Comparison of ENCODE assay signal across 8 mouse cellular contexts in genomic region chr10:24754251-24754835, GRCm38 (mm10). TPM values are rescaled to one million over a fixed set of nuclear protein-coding genes. Genes with fewer than 3 reads are reported as not detected.
DNase-seq lines count a peak whose midpoint lies in the region; ATAC-seq and TF ChIP-seq lines count a peak whose summit lies in the region.

No protein-coding gene starts in this region.

- H3K36me3 ChIP-seq in liver, adult 2 months (ENCODE audit: control insufficient read depth, insufficient read depth, low read length), result no peaks in the 10 kb centered on the region
- H3K36me3 ChIP-seq in intestine, embryonic 15.5 days, result no peaks in the 10 kb centered on the region
- no peaks in the 10 kb centered on the region for H3K36me3 ChIP-seq in midbrain, embryonic 14.5 days (ENCODE audit: control insufficient read depth, insufficient read depth, low read length)

- H3K27ac ChIP-seq in liver, adult 2 months (replicated peaks; ENCODE audit: insufficient read depth, low read depth, low read length), result no peak overlapping the region
- H3K27ac ChIP-seq in cortical plate, adult 2 months (ENCODE audit: insufficient read depth, low read length), result no peak overlapping the region
- peak overlapping the region; percentile 61 for H3K27ac ChIP-seq in intestine, embryonic 15.5 days
- no peak overlapping the region for H3K27ac ChIP-seq in midbrain, embryonic 14.5 days (replicated peaks; ENCODE audit: low read depth, low read length)

- no peak for TF ChIP-seq POLR2A in liver, adult 2 months (IDR thresholded peaks at IDR 0.05; ENCODE audit: extremely low read depth, insufficient read depth, low read length)
- TF ChIP-seq POLR2A in cortical plate, adult 2 months (IDR thresholded peaks at IDR 0.05; ENCODE audit: extremely low read depth, insufficient read depth, low read length), result no peak

- DNase-seq in liver, adult 2 months (ENCODE audit: extremely low read depth, low read depth, low spot score), result no peak
- no peak for DNase-seq in liver
- DNase-seq in midbrain, embryonic 14.5 days, result no peak
- no peak for DNase-seq in frontal cortex, adult 2 months (ENCODE audit: extremely low spot score in 1 of 2, low spot score in 1 of 2)
- no peak for DNase-seq in adrenal gland, adult 2 months
- DNase-seq in gastrocnemius, adult 8-10 months (ENCODE audit: low spot score in 2 of 2), result no peak

- TF ChIP-seq CTCF in liver, adult 2 months (IDR thresholded peaks at IDR 0.05; ENCODE audit: low read depth, low read length), result no peak
- no peak for TF ChIP-seq CTCF in cortical plate, adult 2 months (IDR thresholded peaks at IDR 0.05; ENCODE audit: extremely low read depth, insufficient read depth, low read length)

- no peaks in the 10 kb centered on the region for H3K9me3 ChIP-seq in intestine, embryonic 15.5 days
- H3K9me3 ChIP-seq in midbrain, embryonic 14.5 days (ENCODE audit: control insufficient read depth, low read length), result no peaks in the 10 kb centered on the region

- H3K4me3 ChIP-seq in liver, adult 2 months (ENCODE audit: insufficient read depth, low read depth, low read length), result peak overlapping the region; percentile 35; the same call in 1 of the 2 replicates
- H3K4me3 ChIP-seq in cortical plate, adult 2 months (ENCODE audit: insufficient read depth, low read length), result peak overlapping the region; percentile 29
- peak overlapping the region; percentile 29 for H3K4me3 ChIP-seq in intestine, embryonic 15.5 days (replicated peaks)
- H3K4me3 ChIP-seq in midbrain, embryonic 14.5 days (replicated peaks; ENCODE audit: low read depth, low read length), result no peak overlapping the region

- H3K27me3 ChIP-seq in liver, adult 2 months (ENCODE audit: control insufficient read depth, insufficient read depth, low read length), result no peaks in the 10 kb centered on the region
- H3K27me3 ChIP-seq in intestine, embryonic 15.5 days (replicated peaks), result no peaks in the 10 kb centered on the region
- H3K27me3 ChIP-seq in midbrain, embryonic 14.5 days (ENCODE audit: control insufficient read depth, insufficient read depth, low read length), result no peaks in the 10 kb centered on the region

- no peaks in the 10 kb centered on the region for H3K79me2 ChIP-seq in liver, adult 2 months (ENCODE audit: control insufficient read depth, insufficient read depth, low read length)

- peak overlapping the region; percentile 48 for H3K4me2 ChIP-seq in intestine, embryonic 15.5 days (replicated peaks)
- H3K4me2 ChIP-seq in midbrain, embryonic 14.5 days (ENCODE audit: low read length), result peak overlapping the region; percentile 36

- no peak overlapping the region; the same call in 1 of the 2 replicates for H3K9ac ChIP-seq in liver, adult 2 months (ENCODE audit: low read depth, low read length)
- H3K9ac ChIP-seq in intestine, embryonic 15.5 days, result no peak overlapping the region
- no peak overlapping the region for H3K9ac ChIP-seq in midbrain, embryonic 14.5 days (replicated peaks; ENCODE audit: low read length)

- ATAC-seq in intestine, embryonic 15.5 days, result peak; percentile 76
- no peak for ATAC-seq in midbrain, embryonic 14.5 days (ENCODE audit: low FRiP score, low TSS enrichment)

- 28% methylated on average over 11 of the region's 11 CpGs for WGBS in liver, adult 2 months
- 29% methylated on average over 11 of the region's 11 CpGs for WGBS in intestine, embryonic 15.5 days
- 55% methylated on average over 11 of the region's 11 CpGs for WGBS in midbrain, embryonic 14.5 days

- no peaks in the 10 kb centered on the region for H3K4me1 ChIP-seq in liver, adult 2 months (ENCODE audit: control insufficient read depth, insufficient read depth, low read length)
- H3K4me1 ChIP-seq in cortical plate, adult 2 months (ENCODE audit: control insufficient read depth, insufficient read depth, low read length), result no peaks in the 10 kb centered on the region; the same call in 1 of the 2 replicates
- H3K4me1 ChIP-seq in intestine, embryonic 15.5 days (replicated peaks), result 0 out of 2 replicates have a peak, but pooled peaks cover 2% of the 10 kb centered on the region
- H3K4me1 ChIP-seq in midbrain, embryonic 14.5 days (ENCODE audit: control insufficient read depth, insufficient read depth, low read length), result no peaks in the 10 kb centered on the region

RNA-seq across cellular contexts. Expression of gene Enpp1, which starts 42.4 kb away (rescaled TPM):
- total RNA-seq in liver, adult 2 months (2014; rRNA removed), result 16.2 and 19.0 TPM in 2 replicates
- 5.2 and 5.8 TPM in 2 replicates for polyA plus RNA-seq in liver, adult 2 months (2012; rRNA removed)
- polyA plus RNA-seq in cortical plate, adult 2 months (2012; rRNA removed), result 1.6 and 1.9 TPM in 2 replicates
- 8.2 and 8.7 TPM in 2 replicates for polyA plus RNA-seq in intestine, embryonic 15.5 days (2015; fragmentation: Nextera tagmentation; extraction: Ambion mirVana)
- 0.55 and 4.2 TPM in 2 replicates for polyA plus RNA-seq in midbrain, embryonic 14.5 days (2014; fragmentation: Nextera tagmentation; extraction: Ambion mirVana)
- 2.1 and 2.6 TPM in 2 replicates for polyA plus RNA-seq in frontal cortex, adult 2 months (2012; rRNA removed)
- total RNA-seq in adrenal gland, adult 2 months (2021), result 1 to 10 TPM; 2.9 to 3.5 TPM
- 0.18 and 0.39 TPM in 2 replicates for polyA plus RNA-seq in adrenal gland, adult 2 months (2012; rRNA removed)
- 1 to 10 TPM; 1.9 to 3.1 (median 3.0) TPM for total RNA-seq in gastrocnemius, adult 8-10 months (2022)
